Mouse (Mus musculus): ENCODE results near the gene Rnf166.

DNA sequence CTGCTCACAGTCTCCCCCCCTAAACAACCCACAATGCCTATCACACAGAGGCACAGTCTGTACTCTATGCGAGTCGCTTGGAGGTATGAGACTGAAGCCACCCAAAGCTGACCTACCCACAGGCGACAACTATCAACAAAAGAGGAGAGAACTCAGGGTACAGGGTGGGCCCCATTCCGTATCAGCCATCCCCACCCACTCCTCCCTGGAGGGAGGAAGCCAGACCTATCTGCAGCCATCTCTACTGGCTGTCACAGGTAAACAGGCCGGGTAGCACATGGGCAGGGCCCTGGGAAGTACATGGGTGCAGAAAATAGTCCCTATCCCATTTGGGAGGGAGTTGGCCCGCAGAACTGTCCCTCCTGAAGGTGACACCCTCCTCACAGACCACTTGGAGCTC lies 49.1 kb upstream of the Rnf166 start:
- TF ChIP-seq GATA1 (IDR thresholded peaks at IDR 0.05; ENCODE audit: low read length) (peak; percentile 57), TAL1 (IDR thresholded peaks at IDR 0.05; ENCODE audit: low read length) (no peak)

Measured in erythroblast, embryonic 14.5 days (primary cell).